Mouse (Mus musculus): ENCODE data around the gene Ccdc162.

GRCm38 (mm10) chr10:41568306-41568705 lies 148.1 kb downstream of the Ccdc162 start:
- no peak for TF ChIP-seq CTCF (conservative IDR thresholded peaks at IDR 0.05; ENCODE audit: low read length)
- no peak for TF ChIP-seq NANOG (IDR thresholded peaks at IDR 0.05; ENCODE audit: borderline replicate concordance, low read length)
